Comparison of ENCODE assay signal across 25 mouse cellular contexts in genomic region chr12:57204276-57204851, GRCm38 (mm10).
"Had no signal": no experiment of that assay in that cellular context is flagged by ENCODE, and none has a peak within 500 bp of the region (broad histone marks: within the 10 kb centered on the region; RNA-seq: fewer than 3 reads in every experiment).

No protein-coding gene starts in this region.

- H3K27ac ChIP-seq: gastrocnemius, adult 2 months; heart, embryonic 10.5 days; hindbrain, embryonic 10.5 days; hindbrain, embryonic 12.5 days; hindbrain, embryonic 14.5 days; kidney, embryonic 15.5 days; kidney, postnatal 0 days; layer of hippocampus, adult 2 months; left cerebral cortex, adult 2 months; limb, embryonic 10.5 days; limb, embryonic 12.5 days; liver, embryonic 13.5 days had no signal

- H3K9me3 ChIP-seq: heart, embryonic 10.5 days; heart, embryonic 12.5 days; hindbrain, embryonic 10.5 days; hindbrain, embryonic 12.5 days; kidney, embryonic 15.5 days; limb, embryonic 10.5 days; limb, embryonic 12.5 days; liver, embryonic 13.5 days had no signal

- DNase-seq: gastrocnemius, adult 2 months; gastrocnemius, postnatal 10 days; gastrocnemius, postnatal 25 days; heart, adult 18-20 months; heart, postnatal 10 days; heart, postnatal 4 days; kidney, adult 18-20 months; kidney, postnatal 14 days; kidney, postnatal 4 days; liver; liver, embryonic 13.5 days had no signal

- ATAC-seq: hindbrain, embryonic 16.5 days; intestine, postnatal 0 days had no signal

- H3K4me2 ChIP-seq: heart, embryonic 12.5 days; hindbrain, embryonic 12.5 days; hindbrain, embryonic 14.5 days; kidney, embryonic 15.5 days; limb, embryonic 12.5 days; liver, embryonic 11.5 days; liver, embryonic 13.5 days had no signal

- H3K9ac ChIP-seq: heart, embryonic 12.5 days; hindbrain, embryonic 12.5 days; hindbrain, embryonic 14.5 days; kidney, embryonic 15.5 days; limb, embryonic 12.5 days; liver, embryonic 13.5 days had no signal

- H3K36me3 ChIP-seq: heart, embryonic 10.5 days; heart, embryonic 12.5 days; hindbrain, embryonic 10.5 days; hindbrain, embryonic 12.5 days; kidney, embryonic 15.5 days; limb, embryonic 10.5 days; limb, embryonic 12.5 days; liver, embryonic 13.5 days had no signal

- H3K4me3 ChIP-seq: gastrocnemius, adult 2 months; heart, embryonic 10.5 days; heart, embryonic 12.5 days; hindbrain, embryonic 10.5 days; hindbrain, embryonic 12.5 days; kidney, embryonic 15.5 days; layer of hippocampus, adult 2 months; left cerebral cortex, adult 2 months; limb, embryonic 10.5 days; limb, embryonic 12.5 days; liver, embryonic 13.5 days had no signal

- H3K27me3 ChIP-seq: heart, embryonic 12.5 days; hindbrain, embryonic 12.5 days; kidney, embryonic 15.5 days; limb, embryonic 12.5 days; liver, embryonic 13.5 days had no signal

- H3K4me1 ChIP-seq: heart, embryonic 10.5 days; heart, embryonic 12.5 days; hindbrain, embryonic 10.5 days; hindbrain, embryonic 12.5 days; kidney, embryonic 15.5 days; limb, embryonic 10.5 days; limb, embryonic 12.5 days had no signal
